Mouse (Mus musculus) heart, adult 2 months (tissue): Measurements from ENCODE around the gene Actl9. TPM values are rescaled to one million over a fixed set of nuclear protein-coding genes. Genes with fewer than 3 reads are reported as not detected.
A peak's percentile ranks its signal among the peaks of the same experiment; 100 is the strongest.

Experiments
- DNase-seq, 2 experiments: peaks; one replicate each; pipeline ENCODE4 v3.0.0; 2021
- H3K27ac ChIP-seq: fragments of 200-600 bp; 2 replicates; pipeline ENCODE4 v1.8.1; 2022
- H3K27me3 ChIP-seq: fragments of 200-500 bp; 2 replicates; pipeline ENCODE4 v1.6.1; 2012; ENCODE audit warnings: mild to moderate bottlenecking, low read length, inconsistent platforms, mixed read lengths; ENCODE audit not compliant: control insufficient read depth, insufficient read depth
- H3K36me3 ChIP-seq: fragments of 200-500 bp; 2 replicates; pipeline ENCODE4 v1.6.1; 2012; ENCODE audit warnings: low read length, inconsistent platforms; ENCODE audit not compliant: control insufficient read depth, insufficient read depth
- H3K4me1 ChIP-seq: fragments of 200-500 bp; 2 replicates; pipeline ENCODE4 v1.6.1; 2011; ENCODE audit warnings: low read length; ENCODE audit not compliant: control insufficient read depth, insufficient read depth
- H3K4me3 ChIP-seq: fragments of 200-600 bp; 2 replicates; pipeline ENCODE4 v1.8.1; 2022
- H3K79me2 ChIP-seq: fragments of 200-500 bp; replicated peaks from 2 replicates; pipeline ENCODE4 v1.6.1; 2012; ENCODE audit warnings: mild to moderate bottlenecking, inconsistent platforms, low read length, moderate library complexity, mixed read lengths; ENCODE audit not compliant: control insufficient read depth, insufficient read depth
- H3K9ac ChIP-seq: fragments of 200-500 bp; 2 replicates; pipeline ENCODE4 v1.6.1; 2012; ENCODE audit warnings: low read depth, mild to moderate bottlenecking, control low read depth, inconsistent platforms, low read length, mixed read lengths
- CTCF ChIP-seq: fragments of 200-600 bp; IDR thresholded peaks from 2 replicates; pipeline ENCODE4 v1.8.1; 2022; ENCODE audit warnings: antibody characterized with exemption, mild to moderate bottlenecking, moderate library complexity
- EP300 ChIP-seq: fragments of 200-500 bp; IDR thresholded peaks from 2 replicates; pipeline ENCODE4 v1.6.1; 2011; ENCODE audit warnings: low read depth, low read length, control low read depth; ENCODE audit not compliant: insufficient read depth
- POLR2A ChIP-seq: fragments of 200-500 bp; IDR thresholded peaks from 2 replicates; pipeline ENCODE4 v1.6.1; 2011; ENCODE audit warnings: mild to moderate bottlenecking, low read depth, low read length, control low read depth; ENCODE audit not compliant: insufficient read depth
- WGBS: fragments of 180-500 bp; shearing (Covaris S2); methylation state at CpG from one replicate; pipeline ENCODE4 v1.1.7; 2018; 5-methylcytosine and 5-hydroxymethylcytosine counted together
- intact Hi-C: fragments of 180-260 bp; cut with DNase I; formaldehyde crosslinking; loops from one replicate; pipeline ENCODE4 v1.15.1; 2025
- polyA plus RNA-seq: library from polyadenylated mRNA; depleted of rRNA; stranded (reverse); fragments of >200 nt; gene quantifications from 2 replicates; pipeline ENCODE4 v1.2.3, GENCODE M21; 2012; rRNA removed
- total RNA-seq, 2 experiments: library from RNA; stranded (reverse); gene quantifications; 2 replicates each; pipeline ENCODE4 v1.2.3; 2021

The Actl9 gene
- total and polyA plus RNA-seq, 3 experiments: not detected

DNA sequence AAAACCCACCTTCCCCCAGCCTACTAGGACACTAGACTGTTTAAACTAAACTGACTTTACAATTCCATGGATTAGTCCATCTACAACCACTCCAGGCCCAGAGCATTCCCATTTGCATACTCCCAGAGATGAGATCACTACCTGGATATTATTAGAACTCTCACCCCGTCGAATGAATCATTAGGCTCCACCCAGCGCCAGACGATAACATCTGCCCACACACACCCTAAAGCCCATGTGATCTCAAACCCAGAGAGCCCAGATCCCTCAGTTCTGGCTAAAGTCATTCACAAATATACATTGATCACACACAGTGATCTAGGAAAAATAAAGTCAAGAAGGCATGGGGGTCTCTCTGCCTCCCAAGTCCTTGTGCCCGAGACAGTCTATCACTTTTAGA, 7.2 kb downstream of the Actl9 start:
- WGBS: 12% methylated on average over 5 of the region's 5 CpGs
- peak in 1 of 2 experiments; percentile 20 for DNase-seq

DNA sequence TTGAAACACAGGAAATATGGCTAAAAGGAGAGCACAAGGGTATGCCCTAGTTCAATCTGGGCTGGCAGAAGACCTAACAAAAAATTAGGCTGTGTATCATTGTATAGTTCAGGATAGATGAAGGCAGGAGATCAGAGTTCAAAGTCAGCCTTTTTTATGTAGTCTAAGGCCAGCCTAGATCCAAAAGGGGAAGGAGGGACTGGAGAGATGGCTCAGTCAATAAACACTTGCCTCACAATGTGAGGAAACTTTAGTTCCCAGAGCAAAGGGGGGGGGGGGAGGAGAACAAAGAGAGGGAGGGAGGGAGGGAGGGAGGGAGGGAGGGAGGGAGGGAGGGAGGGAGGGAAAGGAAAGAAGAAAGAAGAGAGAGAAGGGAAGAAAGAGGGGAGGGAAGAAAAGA, 8.5 kb downstream of the Actl9 start:
- Histone ChIP-seq H3K9ac (no peak overlapping the region), H3K79me2 (no peaks in the 10 kb centered on the region), H3K36me3 (peaks cover 2% of the 10 kb centered on the region; the same call in 1 of the 2 replicates), H3K4me3 (no peak overlapping the region), H3K27me3 (no peaks in the 10 kb centered on the region), H3K4me1 (no peaks in the 10 kb centered on the region), H3K27ac (no peak overlapping the region)
- DNase-seq: no peak
- TF ChIP-seq CTCF: no peak
- TF ChIP-seq EP300: no peak
- TF ChIP-seq POLR2A: no peak
- intact Hi-C loops: no loop called here

More for the DNA sequence above, 7.2 kb downstream of the Actl9 start:
- Histone ChIP-seq H3K4me1 (no peaks in the 10 kb centered on the region), H3K4me3 (no peak overlapping the region), H3K27ac (no peak overlapping the region), H3K9ac (no peak overlapping the region), H3K27me3 (no peaks in the 10 kb centered on the region), H3K36me3 (peaks cover 2% of the 10 kb centered on the region; the same call in 1 of the 2 replicates), H3K79me2 (no peaks in the 10 kb centered on the region)
- TF ChIP-seq CTCF (no peak), EP300 (no peak), POLR2A (no peak)
- intact Hi-C loops: loop anchor here (1.0 to 5.0 kb wide), 4 partner anchors 53 to 362 kb away; no protein-coding TSS in a partner anchor

DNA sequence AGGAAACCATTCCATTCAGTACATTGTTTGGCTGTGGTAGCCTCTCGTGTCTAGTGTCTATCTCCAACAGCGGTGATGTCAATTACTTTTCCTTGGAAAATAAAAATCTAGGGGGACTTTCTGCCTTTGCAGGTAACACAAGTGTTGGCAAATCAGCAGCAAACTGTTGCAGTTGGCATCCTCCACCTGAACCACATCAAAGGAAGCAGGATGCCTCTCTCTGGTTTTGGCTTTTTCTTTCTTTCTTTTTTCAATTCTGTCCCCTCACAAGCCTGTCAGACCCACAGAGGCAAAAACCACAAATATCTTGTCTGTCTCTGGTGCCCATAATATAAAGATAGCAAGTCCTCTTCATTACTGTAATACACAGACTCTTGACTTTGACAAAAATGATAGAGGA, 23.9 kb downstream of the Actl9 start:
- H3K79me2 ChIP-seq: no peaks in the 10 kb centered on the region
- no peaks in the 10 kb centered on the region for H3K4me1 ChIP-seq
- WGBS: 67% methylated on average over 2 of the region's 2 CpGs
- no peak for DNase-seq
- H3K27ac ChIP-seq: no peak overlapping the region
- no peaks in the 10 kb centered on the region for H3K27me3 ChIP-seq
- no peak overlapping the region for H3K4me3 ChIP-seq
- no peak overlapping the region for H3K9ac ChIP-seq
- no peaks in the 10 kb centered on the region for H3K36me3 ChIP-seq
- TF ChIP-seq EP300 (no peak), POLR2A (no peak), CTCF (no peak)
- intact Hi-C loops: no loop called here

DNA sequence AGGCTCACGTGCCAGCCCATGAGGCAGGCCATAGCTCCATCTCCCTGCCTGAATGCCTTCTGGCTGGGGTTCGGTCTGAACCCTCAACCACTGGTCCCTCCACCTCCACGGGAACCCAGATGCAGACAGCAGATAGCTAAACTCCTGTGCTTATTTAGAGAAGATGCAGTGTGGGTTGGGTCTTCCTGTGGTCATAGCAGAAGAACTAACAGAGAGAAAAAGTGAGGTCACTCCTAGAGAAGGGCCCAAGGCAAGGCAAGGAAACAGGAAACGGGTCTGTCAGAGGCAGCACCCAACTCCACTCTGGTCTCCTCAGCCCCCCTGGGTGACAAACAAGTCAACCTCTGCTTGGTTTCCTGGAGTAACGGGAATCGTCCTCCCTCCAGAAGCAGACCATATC, 38.5 kb downstream of the Actl9 start:
- 35% methylated on average over 6 of the region's 6 CpGs for WGBS
- H3K36me3 ChIP-seq: no peaks in the 10 kb centered on the region
- no peak for TF ChIP-seq POLR2A
- no peak for TF ChIP-seq CTCF
- no peak for TF ChIP-seq EP300
- no peak overlapping the region for H3K4me3 ChIP-seq
- H3K27ac ChIP-seq: no peak overlapping the region
- H3K9ac ChIP-seq: no peak overlapping the region
- no peaks in the 10 kb centered on the region for H3K4me1 ChIP-seq
- DNase-seq: no peak
- intact Hi-C loops: no loop called here
- no peaks in the 10 kb centered on the region for H3K79me2 ChIP-seq
- H3K27me3 ChIP-seq: no peaks in the 10 kb centered on the region

Other genes with a start within 250 kb of the Actl9 start
- not detected for gene Olfr239, start 241.6 kb upstream of the Actl9 start, total RNA-seq
- not detected in 2 replicates for gene Olfr239, start 241.6 kb upstream of the Actl9 start, polyA plus RNA-seq
- gene Olfr1564, start 211.2 kb upstream of the Actl9 start, total RNA-seq: under 1 TPM; 0.07 to 0.10 TPM
- gene Olfr1564, start 211.2 kb upstream of the Actl9 start, polyA plus RNA-seq: 0.47 and 0.56 TPM in 2 replicates
- 1 to 10 TPM; 7.7 to 9.0 TPM for gene Zfp955a, start 177.8 kb upstream of the Actl9 start, total RNA-seq
- gene Zfp955a, start 177.8 kb upstream of the Actl9 start, polyA plus RNA-seq: 1.9 and 4.7 TPM in 2 replicates
- not detected for gene Olfr63, start 168.2 kb upstream of the Actl9 start, total RNA-seq
- not detected in 2 replicates for gene Olfr63, start 168.2 kb upstream of the Actl9 start, polyA plus RNA-seq
- gene Zfp955b, start 143.4 kb upstream of the Actl9 start, total RNA-seq: 10 to 100 TPM; 11.3 to 11.6 TPM
- 2.6 and 5.4 TPM in 2 replicates for gene Zfp955b, start 143.4 kb upstream of the Actl9 start, polyA plus RNA-seq
- 1 to 10 TPM; 4.5 to 4.9 TPM for gene Zfp81, start 74.0 kb upstream of the Actl9 start, total RNA-seq
- 0.68 and 2.2 TPM in 2 replicates for gene Zfp81, start 74.0 kb upstream of the Actl9 start, polyA plus RNA-seq
- gene Zfp101, start 38.3 kb upstream of the Actl9 start, total RNA-seq: 1 to 10 TPM; 3.7 to 4.4 TPM
- 1.2 and 2.5 TPM in 2 replicates for gene Zfp101, start 38.3 kb upstream of the Actl9 start, polyA plus RNA-seq
- gene Adamts10, start 91.3 kb downstream of the Actl9 start, total RNA-seq: 10 to 100 TPM; 13.6 to 14.7 TPM
- 49.0 and 52.2 TPM in 2 replicates for gene Adamts10, start 91.3 kb downstream of the Actl9 start, polyA plus RNA-seq
- gene Myo1f, start 122.8 kb downstream of the Actl9 start, total RNA-seq: 1 to 10 TPM; 2.3 to 3.1 TPM
- 2.8 and 3.2 TPM in 2 replicates for gene Myo1f, start 122.8 kb downstream of the Actl9 start, polyA plus RNA-seq
- 1 to 10 TPM; 7.3 to 7.7 TPM for gene Zfp414, start 196.2 kb downstream of the Actl9 start, total RNA-seq
- gene Zfp414, start 196.2 kb downstream of the Actl9 start, polyA plus RNA-seq: 27.0 and 28.4 TPM in 2 replicates
- under 1 TPM in 1 of 2 experiments, not detected in 1; 0.32 TPM for gene Pram1, start 205.2 kb downstream of the Actl9 start, total RNA-seq
- gene Pram1, start 205.2 kb downstream of the Actl9 start, polyA plus RNA-seq: 0.41 and 0.61 TPM in 2 replicates